ENCODE assay signal across 9 mouse cellular contexts in genomic region chr13:58225694-58226093, GRCm38 (mm10).
"Had no signal": no experiment of that assay in that cellular context is flagged by ENCODE, and none has a peak within 500 bp of the region (broad histone marks: within the 10 kb centered on the region; RNA-seq: fewer than 3 reads in every experiment).

No protein-coding gene starts in this region.

- DNase-seq: kidney, adult 8-10 months; kidney, postnatal 10 days; kidney, postnatal 36 days; layer of hippocampus, postnatal 36 days; liver; lung, adult 18-20 months; lung, postnatal 10 days; lung, postnatal 36 days; thymus, postnatal 36 days had no signal
